Mouse (Mus musculus): ENCODE data around the gene Ugt1a10.

Gene Ugt1a10

GRCm38 (mm10) chr1:88233421-88234247 is 178.4 kb downstream of the Ugt1a10 start:
- no peak for DNase-seq

GRCm38 (mm10) chr1:88234248-88234610 is 179.0 kb downstream of the Ugt1a10 start:
- DNase-seq = no peak

DNA sequence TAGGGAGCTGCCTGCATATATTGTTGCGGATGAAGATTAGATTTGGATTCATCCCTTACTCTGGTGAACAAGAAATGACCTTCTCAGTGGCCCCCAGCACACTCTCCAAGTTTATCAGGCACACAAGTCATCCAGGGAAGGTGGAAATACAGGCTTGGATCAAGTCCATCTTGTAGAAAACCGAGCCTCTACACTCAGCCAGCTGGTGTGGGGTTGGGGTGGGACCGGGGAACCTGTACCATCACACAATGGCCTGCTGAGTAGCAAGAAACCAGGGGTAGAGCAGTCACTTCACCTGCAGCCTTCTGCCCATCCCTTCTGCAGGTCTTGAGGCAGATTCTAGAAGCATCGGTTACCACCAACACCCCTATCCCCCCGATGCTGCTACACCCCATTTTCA is 179.5 kb downstream of the Ugt1a10 start:
- no peak for DNase-seq

- DNase-seq = no peak
Observed at GRCm38 (mm10) chr1:88235046-88235893, 180.1 kb downstream of the Ugt1a10 start.

DNA sequence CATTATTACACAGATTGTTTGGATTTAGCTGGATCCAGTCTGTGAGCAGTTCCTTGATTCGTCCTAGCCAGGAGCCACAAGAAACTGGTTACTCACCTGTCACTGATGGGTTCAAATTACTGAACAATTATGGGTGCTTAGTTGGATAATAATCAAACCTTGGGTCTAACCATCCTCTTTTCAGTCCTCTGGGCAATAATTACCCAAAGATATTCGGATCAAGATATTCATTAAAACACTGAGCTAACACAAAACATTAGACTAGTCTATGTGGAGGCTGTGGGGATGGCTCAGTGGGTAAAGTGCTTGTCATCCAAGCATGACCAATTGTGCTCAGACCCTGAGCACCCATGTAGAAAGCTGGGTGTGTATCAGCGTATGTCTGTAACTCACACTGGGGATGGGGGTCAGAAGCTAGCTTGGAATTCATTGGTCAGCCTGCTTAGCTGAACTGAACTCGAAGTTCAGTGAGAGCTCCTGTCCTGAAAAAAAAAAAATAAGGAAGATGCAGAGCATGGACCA is 180.8 kb downstream of the Ugt1a10 start:
- DNase-seq = no peak

- DNase-seq = no peak
Observed at GRCm38 (mm10) chr1:88237311-88237710, 182.1 kb downstream of the Ugt1a10 start.

DNA sequence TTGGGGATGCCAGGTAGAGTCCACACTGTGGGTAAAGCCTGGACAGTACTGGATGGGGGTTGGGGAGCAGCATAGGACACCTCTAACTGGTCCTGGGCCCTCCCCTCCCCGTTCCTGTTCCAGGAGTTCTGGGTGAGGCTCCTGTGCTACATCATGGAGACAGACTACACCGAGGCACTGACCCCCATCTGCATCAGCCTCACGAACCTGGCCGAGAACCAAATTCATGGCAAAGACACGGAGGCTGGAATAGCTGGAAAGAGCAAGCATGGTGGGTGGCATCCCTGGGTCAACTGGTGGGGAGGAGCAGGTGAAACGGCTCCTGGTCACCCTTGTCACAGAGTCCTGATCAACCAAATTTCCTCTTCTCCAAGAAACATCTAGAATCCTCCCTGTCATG is 183.6 kb downstream of the Ugt1a10 start:
- DNase-seq = no peak

DNA sequence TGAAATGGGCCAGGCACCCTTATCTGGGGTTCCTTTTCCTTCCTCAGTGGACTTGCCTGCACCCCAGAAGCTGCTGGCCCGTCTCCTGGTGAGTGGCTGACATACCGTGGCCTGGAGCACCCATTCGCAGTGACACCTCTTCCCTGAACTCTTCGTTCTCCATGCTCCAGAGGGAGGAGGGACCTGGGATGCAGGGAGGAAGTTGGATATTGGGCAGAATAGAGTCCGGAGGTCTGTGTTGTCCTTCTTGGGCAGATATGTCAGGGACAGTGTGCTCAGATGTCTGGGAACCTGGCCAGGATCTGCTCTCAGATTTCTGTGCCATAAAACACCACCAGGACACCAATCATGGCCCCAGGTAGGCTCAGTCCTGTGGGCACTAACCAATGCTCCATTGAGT is 184.9 kb downstream of the Ugt1a10 start:
- no peak for DNase-seq

GRCm38 (mm10) chr1:88240579-88240978 is 185.4 kb downstream of the Ugt1a10 start:
- DNase-seq = no peak

- DNase-seq = no peak
Observed at GRCm38 (mm10) chr1:88243861-88244260, 188.7 kb downstream of the Ugt1a10 start.

GRCm38 (mm10) chr1:88245881-88246280 is 190.7 kb downstream of the Ugt1a10 start:
- no peak for DNase-seq

DNA sequence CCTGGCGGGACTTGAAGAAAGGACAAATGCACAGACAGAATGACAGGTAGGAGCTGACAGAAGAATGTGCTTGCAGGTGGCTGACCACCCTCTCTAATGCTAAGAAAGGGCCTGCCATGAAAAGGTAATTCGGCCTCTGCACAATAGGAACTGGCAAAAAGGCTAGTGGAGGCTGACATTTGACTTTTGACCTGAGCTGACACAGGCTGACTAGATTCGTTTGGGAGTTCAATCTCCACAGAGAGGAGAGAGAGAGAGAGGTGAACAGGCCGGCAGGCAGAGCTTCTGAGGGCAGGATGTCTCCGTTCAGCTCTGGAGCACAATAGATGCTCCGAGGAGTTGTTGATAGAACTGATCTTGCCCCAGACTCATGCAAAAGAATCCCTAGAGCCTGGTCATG is 191.2 kb downstream of the Ugt1a10 start:
- DNase-seq = no peak

DNA sequence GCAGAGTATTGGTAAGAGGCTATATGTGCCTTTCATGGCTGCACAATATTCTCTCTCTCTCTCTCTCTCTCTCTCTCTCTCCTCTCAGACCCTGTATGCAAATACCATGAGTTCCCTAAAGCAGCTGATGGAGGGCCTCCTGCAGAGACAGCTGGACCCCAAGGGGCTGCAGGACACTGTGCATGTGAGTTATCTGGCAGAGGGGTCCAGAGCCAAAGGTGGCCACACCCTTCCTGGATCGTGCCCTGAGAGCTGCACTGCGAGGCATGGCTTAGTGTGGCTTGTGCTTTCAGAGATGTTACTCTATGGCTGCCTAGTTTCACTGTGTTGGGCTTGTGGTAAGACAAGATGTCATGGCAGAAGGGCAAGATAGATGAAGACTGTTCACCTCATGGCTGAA is 192.5 kb downstream of the Ugt1a10 start:
- DNase-seq = no peak

DNA sequence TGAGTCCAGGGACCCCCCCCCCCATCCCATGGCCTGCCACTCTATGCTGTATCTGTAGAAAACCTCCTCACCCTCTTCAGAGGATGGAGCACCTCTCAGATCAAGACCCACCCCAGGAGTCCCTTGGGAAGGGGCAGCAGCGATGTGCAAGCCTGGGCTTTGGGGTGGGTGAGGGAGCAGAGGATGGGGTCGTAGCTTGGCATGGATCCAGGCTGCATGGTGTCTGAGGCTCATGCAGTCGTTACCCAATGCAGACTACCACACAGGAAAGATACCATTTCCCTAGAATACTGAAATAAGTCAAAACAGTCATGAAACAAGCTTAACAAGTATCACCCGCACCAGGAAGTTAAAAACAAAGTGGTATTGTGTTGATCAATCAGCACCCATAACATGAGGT is 193.5 kb downstream of the Ugt1a10 start:
- DNase-seq = no peak

DNA sequence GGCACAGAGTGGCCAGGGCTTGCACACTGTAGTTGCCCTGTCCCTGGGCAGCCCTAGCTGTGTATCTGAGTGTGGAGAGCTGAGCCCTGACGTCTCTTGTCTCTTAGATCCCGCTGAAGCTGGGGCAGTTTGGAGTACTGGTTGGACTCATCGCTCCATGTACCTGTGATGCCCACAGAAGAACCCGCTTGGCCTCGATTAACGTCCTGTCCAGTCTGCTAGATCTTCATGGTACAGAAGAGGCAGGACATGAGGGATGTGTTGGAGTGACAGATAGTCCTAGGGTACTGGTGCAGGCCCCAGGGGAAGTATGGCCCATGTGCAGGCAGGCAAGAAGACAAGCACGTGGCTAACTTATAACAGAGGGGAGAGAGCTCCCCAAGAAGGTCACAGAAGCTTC is 194.4 kb downstream of the Ugt1a10 start:
- no peak for DNase-seq

- DNase-seq = no peak
Observed at GRCm38 (mm10) chr1:88250023-88250422, 194.8 kb downstream of the Ugt1a10 start.

DNA sequence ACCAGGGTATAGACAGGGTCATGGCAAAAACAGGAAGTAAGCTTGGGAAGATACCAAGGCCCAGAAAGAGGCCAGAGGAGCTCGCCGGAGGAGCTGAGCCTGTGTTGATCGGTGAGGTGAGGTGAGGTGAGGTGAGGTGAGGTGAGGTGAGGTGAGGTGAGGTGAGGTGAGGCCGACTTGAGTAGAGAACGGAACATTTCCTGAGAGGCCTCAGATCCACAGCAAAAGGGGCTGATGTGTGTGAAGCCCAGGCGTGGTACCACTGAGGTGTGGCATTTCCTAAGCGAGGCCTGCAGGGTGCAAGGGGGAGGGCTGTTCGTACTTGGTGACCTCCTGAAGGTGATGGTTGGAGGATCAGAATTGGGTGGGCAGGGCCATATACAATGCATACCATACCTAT is 197.9 kb downstream of the Ugt1a10 start:
- DNase-seq = no peak

DNA sequence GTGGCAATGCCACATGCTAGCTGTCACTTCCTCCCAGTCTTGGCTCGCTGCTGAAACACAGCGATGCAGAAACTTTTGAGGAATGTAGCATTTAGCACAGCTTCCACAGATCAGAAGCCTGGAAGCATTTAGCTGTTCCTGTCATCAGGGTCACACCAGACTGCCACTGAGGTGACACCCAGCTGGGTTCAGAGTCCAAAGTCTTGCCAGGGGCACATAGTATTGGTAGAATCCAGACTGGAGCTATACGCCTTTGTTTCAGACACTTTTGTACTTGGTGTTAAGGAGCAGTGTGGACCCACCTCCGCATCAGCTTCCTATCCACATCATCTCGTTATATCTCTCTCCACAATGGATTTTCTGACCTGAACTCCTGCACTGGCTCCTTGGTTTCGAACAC is 198.4 kb downstream of the Ugt1a10 start:
- no peak for DNase-seq

GRCm38 (mm10) chr1:88254793-88255465 is 199.7 kb downstream of the Ugt1a10 start:
- no peak for DNase-seq

- no peak for DNase-seq
Observed at GRCm38 (mm10) chr1:88255466-88255857, 200.3 kb downstream of the Ugt1a10 start.

DNA sequence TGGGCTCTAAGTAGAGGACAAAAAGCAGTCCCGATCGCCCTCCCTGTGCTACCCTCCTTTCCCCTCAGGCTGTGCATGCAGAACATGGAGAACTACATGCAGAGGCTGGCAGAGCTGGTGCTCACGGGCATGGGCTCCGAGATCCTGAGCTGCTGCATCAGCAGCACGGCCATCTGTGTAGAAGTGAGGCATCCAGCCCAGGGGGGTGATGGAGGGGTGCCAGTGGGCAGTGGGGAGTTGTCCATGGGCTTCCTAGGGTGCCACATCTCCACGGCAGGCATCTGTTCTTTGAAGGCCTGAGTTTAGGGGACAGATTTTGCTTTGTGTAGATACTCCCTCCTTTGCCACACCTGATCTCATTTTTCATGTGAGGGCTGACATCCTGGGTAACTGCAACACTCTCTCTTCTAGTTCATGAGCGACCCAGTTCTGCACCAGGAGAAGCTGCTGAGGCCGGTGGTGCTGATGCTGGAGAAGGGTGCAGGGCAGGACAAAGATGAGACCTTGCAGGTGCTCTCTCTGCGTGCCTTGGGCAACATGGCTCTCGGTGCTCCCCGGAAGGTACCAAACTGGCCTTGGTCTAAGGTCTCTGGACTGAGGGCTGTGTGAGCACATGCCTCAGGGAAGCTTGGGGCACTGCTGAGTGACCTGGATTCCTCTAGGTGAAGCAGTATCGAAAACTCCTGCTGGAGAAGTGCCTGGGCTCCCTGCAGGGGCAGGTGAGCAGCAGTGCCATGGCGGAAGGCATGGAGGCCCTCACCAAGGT is 201.0 kb downstream of the Ugt1a10 start:
- no peak for DNase-seq

DNA sequence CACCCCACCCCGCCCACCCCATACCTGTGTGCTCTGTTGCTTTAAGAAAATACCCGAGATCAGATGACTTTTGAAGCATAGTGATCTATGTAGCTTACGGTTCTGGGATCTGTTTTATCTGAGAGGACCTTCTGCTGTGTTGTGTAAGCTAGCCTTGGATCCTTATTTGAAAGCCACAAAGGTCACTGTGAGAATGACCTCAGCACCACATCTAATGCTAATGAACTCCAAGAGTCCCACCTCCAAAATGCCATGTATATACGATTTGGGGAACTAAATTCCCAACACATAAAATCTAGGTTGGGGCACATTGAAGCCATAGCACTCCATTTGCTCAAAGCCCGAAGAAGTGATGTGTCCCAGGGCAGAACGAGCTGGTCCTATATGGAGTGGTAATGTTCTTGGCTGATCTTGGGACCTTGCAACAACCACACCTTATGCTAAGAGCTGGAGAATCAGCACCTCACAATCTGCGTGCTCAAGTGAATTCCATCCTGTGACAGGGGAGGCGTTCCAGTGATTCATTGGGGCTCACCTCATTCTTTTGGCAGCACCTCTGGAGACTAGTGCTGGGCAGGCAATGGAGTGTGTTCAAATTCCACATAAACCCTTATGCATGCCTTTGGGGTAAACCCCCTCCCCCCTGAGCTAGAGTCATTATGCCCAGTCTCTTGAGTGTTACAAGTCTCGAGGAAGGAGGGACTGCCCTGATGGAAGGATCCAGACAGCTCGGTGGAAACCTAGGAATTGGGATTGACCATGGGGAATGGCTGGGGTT is 201.9 kb downstream of the Ugt1a10 start:
- DNase-seq = no peak
